Mouse (Mus musculus) embryo, embryonic 9.5 days (tissue): Measurements from ENCODE around the gene Klf3.

Source experiments
- DNase-seq: peaks from one replicate; pipeline ENCODE4 v3.0.0-alpha.2; 2017; ENCODE audit errors: extremely low spot score

The Klf3 gene

DNA sequence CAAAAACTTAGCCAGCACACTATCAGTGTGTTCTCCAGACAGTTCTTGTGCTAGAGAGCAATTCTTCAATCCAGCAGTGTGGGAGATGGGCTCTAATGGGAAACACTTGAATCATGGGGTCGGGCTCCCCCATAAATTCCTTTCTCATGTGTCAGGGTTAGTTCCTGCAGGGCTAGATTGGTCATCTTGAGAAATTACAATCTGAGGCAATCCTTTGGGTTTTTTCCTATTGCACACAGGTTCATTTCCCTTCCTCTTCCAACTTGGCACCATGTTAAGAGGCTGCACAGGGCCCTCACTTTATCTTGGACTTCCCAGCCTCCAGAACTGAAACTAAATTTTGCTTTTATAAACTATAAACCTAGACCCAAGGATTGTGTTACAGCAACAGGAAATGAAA is 31.0 kb downstream of the Klf3 start:
- no peak for DNase-seq

DNA sequence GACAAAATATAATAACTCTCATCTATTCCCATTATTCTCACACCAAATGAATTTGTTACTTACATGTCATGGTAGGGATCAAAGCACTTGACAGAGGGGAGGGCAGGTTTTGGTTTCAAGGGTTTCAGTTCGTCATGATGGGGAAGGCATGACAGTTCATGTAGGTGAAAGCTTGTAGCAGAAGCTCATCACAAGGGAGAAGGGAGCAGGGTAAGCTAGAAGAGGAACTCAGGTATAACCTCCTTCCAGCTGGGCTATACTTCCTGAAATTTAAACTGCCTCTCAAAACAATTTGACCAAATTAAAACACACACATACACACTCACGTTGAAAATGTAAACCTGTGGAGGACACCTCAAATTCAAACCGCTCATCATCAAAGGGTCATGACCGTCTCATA is 32.1 kb downstream of the Klf3 start:
- no peak for DNase-seq

DNA sequence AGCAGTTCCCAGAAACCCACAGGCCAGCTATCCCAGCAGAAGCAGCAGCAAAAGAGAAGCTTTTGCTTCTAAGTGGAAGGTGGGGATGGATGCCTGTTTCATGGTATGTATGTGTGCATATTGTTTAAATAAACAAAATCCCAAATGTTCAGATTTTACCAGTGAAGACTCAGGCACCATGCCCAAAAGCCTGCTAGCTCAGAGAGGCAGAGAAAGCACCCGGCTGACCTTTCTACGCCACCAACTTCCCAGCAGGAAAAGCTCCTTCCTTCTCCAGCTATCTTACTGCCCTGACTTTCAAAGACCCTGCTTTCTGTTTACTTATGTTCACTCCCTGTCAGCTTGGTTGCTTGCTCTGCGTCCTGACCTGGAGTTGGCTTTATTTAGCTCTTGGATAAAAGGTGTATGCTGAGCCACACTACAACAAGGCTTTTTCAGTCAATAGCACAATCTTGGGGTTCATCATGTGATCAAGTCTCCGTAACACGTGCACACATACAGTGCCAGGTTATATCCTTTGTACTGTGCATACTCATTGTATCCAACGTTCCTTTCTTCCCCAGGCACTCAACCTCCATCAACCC is 35.9 kb downstream of the Klf3 start:
- no peak for DNase-seq

DNA sequence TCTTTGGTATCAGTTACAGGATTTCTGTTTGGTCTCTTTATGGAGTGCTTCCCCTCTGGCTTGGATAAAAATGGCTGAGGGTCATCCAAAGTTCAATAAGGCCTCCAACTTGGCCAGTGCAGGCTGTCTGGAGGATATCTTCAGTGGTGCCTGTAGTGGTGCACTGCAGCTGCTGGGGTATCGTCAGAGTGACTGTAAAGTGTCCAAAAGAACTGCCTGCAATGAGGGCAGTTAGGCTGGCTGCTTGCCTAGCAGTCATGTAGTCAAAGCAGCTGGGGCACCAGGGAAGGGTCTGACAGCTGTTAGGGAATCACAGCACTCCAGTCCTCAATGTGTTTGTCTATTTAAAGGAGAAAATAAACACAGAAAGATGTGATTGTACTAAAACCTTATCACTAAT is 36.9 kb downstream of the Klf3 start:
- DNase-seq, result no peak

DNA sequence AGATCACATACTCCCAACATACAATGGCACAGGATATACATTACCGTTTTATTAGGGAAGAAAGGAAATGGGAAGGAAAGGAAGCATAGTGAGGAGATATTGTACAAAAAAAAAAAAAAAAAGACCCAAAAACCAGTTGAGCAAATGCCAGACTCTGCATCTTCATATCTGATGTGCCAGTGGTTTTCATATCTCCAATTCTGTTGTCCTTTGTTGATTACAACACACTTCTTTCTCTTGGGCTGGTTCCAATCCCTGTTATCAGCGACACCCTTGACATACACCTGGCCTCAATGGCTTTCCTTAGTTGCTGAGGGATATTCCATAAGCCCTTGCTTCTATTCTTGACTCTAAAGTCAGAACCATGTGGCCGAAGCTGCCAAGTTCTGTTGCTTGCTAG is 41.4 kb downstream of the Klf3 start:
- no peak for DNase-seq

DNA sequence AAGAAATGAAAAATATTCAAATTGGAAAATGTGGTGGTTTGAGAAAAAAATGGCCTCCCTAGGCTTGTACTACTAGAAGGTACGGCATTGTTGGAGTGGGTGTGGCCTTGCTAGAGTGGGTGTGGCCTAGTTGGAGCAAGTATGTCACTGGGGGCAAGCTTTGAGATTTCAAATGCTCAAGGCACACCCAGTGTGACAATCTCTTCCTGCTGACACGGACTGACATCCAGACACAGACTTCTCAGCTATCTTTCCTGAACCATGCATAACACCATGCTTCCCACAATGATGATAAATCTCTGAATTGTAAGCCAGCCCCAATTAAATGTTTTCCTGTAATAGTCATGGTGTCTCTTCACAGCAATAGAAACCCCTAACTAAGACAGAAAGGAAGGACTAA is 44.1 kb downstream of the Klf3 start:
- DNase-seq, result no peak

DNA sequence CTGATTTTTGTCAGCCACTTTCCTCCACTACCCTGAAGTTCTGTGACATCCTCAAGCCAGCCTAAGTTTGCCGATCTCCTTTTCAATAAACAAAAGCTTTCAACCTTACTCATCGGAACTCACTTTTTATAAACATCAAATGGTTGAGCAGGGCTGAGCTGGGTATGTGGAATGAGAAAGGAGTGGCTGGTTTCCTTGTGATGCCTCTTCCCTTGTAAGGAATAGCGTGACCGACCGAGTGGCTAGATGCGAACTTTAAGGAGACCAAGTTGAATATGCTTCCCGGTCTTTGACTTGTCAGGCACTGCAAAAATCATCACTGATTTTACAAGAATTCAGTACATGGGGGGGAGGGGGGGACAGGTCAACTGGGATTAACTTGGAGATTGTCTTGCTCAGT is 46.7 kb downstream of the Klf3 start:
- DNase-seq, result no peak

DNA sequence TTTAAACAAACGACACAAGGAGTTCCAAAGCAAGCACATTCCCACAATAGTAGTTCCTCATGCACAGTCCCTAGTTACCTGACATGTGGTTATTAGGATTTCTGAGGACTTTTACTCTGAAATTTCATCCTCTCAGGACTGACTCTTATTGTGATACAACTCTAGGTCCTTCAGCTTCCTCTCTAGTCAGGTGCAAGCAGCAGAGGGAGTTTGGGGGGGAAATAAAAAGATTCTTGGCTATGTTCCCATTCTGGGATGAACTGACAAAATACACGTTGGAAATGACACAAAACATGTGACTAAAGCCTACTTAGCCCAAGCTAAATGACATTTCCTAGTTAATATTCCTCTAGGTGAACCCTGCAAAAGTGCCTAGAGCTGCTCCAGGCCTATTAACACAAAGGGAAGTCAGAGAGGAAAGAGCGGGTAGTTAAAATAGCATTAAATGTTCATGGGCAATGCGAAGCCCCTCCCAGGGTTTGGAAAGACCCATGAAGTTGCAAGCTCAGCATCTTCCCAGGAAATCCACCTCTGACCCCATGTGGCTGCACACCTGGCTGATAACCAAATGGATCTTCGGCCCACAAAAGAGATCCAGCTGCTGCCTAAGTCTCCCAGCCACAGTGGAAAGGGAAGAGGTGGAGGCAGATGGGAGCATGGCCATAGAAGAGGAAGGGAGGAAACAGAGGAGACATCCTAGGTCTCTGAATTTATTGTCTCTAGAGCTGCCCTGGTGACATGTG is 49.6 kb downstream of the Klf3 start:
- DNase-seq, result no peak

DNA sequence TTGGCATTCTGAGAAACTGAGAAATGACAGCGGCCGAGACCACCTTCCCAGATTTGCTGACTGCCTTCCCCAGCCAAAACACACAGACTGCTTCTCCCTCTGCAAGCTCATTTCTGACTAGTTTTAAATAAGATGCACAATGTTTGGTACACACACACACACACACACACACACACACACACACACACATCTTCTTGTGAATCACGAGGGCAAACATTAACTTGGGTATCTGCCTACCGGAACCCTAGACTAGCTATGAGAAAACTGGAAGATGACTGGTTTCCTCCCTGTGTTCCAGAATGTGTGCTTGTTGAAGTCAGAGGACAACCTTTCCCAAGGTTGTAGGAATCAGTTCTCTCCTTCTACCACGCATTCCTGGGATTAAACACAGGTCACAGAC is 50.2 kb downstream of the Klf3 start:
- no peak for DNase-seq

DNA sequence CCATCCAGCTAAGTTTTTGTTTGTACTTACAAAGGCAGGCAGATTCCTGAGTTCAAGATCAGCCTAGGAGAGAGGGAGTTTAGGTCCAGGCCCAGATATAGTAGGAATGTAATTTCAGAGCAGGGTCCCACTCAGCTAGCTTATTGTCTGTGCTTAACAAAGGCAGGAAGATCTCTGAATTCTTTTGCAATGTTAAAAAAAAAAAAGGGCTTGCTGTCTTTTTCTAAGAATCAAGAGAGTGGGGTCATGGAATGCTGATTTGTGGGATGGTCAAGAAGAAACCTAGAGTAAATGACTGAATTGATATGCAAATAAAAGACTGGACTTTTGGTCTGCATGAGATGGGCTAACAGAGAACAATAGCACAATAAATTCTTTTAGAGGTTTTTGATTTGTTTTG is 52.0 kb downstream of the Klf3 start:
- no peak for DNase-seq

DNA sequence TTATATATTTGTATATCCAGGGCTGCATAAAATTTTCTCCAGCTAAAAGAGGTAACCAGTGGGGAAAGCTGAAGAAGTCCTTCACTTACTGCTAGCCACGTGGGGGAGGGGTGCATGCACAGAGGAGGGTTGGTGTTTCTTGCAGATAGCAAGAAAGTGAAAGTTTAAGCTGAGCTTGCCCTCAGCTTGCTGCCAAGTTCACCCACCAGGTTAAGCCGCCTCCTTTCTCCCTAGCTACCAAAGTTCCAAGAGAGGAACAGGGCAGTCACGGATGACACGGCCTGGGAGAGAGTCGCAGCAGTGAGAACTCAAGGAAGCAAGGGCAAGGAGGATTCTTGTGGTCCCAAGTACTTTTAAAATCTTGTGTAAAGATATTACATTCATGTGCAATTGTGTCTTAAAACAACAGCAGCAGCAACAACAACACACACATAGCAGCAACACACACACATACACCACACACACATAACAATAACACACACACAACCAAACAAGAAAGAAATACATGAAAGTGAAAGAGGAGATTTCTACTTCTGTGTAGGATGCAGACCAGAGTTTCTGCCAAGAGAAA is 57.8 kb downstream of the Klf3 start:
- DNase-seq, result no peak

DNA sequence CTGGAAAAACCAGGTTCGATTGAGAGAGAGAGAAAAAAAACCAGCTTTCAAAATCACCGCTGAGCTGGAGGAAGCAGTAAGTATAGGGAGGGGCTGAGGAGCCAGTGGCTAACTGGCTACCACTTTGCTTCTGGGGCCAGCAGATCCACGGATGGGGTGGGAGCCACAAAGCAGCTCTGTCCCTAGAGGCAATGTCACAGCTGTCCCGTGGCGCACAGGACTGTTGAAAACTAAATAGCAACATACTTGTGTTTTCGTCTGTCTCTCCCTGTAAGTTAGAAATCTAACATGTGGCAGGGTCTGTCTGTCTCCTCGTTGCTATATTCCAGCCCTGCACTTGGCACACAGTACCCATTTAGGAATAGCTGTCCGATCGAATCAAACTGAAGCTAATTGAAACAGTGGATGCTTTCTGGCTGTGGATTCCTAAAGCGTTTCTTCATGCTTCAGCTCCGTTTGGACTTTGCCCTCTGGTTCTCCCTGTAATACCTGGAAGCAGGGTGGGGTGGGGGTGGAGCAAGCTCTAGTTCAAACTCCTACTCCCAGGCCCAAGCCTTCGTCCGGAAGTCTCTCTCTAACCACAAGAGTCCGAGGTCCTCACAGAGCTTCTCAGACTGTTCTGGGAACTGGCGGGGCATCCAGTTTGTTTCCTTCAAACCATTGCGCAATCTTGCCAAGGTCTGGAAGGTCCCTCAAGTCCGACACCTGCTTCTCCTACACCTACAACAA is 58.4 kb downstream of the Klf3 start:
- no peak for DNase-seq

DNA sequence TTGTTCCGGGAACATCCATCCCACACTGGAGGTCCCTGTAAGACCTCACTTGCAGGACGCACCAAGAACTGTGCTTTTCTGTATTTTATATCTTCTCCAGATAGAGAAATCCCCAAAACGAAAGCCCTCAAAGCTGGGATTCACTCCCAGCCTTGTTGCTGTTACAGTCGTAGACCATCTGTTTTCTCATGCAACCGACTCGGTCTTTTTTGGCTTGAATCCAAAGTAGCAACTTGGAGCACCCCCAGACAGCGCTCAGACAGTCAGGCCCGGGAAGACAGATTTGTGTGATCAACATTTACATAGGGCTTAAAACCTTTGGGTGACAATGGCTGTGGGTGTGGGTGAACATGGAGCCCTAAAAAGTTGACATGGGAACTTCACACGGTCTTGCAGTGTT is 59.1 kb downstream of the Klf3 start:
- no peak for DNase-seq

DNA sequence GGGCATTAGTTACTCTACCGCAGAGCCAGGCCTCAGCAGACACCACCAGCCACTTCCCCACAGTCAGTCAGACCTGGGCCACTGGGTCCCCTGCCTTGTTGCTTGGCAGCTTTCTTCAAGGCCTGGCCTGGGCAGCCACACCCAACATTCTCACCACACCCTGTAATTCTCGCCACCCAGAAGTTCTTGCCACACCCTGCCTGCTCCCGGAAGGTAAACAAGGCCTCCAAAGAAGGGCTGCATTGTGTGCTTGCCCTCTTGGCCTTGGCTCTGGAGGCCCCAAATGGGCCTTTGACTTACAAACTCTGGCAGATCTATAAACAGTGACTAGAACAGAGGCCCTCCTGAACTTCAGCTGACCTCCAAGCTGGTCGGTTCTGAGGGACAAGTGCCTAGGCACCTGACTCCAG is 61.5 kb downstream of the Klf3 start:
- DNase-seq, result no peak

DNA sequence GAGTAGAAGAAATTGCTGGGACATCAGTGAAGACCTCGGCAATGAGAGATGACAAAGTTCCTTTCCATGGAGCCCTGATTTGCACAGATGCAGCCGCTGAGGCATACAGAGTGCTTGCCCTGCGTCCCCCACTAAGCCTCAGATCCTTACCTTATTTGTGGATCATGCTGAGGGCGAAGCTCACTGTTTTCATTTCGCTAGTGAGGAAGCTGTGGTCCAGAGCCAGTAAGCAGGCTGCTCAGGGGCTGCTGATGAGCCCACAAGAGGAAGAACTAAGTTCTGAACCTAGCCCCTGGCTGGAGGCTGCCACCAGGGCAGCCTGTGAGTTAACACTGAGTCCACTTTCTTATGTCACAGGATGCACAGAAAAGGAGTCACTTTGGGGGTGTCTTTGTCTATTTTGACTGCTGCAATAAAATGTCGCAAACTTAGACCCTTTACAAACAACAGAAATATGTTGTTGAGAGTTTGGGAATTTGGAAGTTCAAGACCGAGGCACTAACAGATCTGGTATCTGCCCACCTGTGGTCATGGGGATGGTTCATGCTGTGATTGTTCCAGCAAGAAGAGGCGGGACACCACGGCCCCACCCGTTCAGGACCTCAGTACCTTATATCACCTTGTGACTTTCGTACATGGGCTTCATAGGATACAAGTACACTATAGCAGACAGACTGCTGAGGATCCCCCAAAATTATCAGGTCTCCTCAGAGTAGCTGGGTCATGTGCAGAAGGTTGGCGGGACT is 62.2 kb downstream of the Klf3 start:
- DNase-seq, result no peak

DNA sequence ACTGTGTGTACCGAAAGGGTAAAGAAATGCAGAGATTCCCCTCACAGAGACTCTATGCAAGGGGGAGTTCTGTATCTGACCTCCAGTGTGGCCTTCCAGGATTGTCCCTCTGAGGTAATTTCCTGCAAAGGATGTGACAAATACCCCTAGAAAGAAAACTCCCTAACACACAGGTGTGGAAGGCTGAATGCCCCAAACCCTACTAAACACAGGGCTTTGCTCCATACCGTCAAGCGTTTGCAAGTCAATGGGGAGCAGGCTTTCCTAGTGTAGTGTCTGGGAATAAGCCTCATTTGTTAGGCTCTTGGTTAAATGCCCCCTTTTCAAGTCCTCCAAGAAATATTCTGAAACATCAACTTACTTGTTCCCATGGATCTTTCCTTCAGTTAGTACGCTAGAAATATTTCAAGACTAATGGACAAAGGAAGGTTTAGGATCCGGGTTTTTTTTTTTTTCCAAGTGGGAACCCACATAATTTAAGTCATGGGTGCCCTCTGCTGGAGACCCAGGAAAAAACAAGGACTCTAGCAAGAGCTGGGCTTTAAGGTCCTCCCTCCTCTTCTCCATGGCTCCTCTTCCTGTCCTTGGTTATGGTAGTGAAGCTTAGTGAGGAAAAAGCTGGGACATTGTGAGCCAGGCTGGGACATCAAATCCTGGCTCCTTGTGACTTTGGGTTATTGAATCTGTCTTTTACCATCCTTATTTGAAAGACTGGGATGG is 63.3 kb downstream of the Klf3 start:
- peak; percentile 67 for DNase-seq

DNA sequence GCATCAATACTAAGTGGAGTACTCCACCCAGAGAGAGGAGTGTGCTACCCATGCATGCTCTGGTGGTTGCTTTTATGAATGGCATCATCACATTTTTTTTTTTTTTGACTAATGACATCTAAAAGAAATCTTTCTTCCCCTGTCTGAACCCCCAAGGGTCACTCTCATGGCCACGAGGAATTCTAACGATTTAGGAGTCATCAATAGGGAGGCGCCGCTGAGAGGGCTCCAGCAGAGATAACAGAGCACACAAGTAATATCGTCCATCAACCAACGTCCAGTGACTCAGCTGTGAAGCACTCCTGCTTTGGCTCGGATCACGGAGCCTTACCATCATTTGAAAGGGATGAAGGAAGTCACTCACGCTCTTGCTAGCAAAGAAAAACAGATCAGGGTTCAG is 63.9 kb downstream of the Klf3 start:
- no peak for DNase-seq

DNA sequence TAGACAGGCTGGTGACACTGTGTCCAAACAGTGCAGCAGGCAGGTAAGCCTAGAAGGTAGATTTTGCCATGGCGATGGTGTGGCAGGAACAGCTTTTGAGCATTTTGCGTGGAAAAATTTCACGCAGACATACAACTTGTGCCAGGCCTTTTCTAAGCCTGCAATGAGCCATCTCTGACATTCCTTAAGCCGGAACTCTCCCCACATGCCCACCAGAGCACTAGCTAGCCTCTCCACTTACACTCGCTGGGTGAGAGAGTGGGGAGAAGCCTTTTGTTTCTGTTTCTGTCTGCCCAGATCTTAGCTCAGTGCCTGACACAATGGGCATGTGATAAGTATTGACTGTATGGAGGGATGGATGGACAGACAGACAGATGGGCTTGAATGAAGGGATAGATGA is 64.4 kb downstream of the Klf3 start:
- DNase-seq, result no peak

DNA sequence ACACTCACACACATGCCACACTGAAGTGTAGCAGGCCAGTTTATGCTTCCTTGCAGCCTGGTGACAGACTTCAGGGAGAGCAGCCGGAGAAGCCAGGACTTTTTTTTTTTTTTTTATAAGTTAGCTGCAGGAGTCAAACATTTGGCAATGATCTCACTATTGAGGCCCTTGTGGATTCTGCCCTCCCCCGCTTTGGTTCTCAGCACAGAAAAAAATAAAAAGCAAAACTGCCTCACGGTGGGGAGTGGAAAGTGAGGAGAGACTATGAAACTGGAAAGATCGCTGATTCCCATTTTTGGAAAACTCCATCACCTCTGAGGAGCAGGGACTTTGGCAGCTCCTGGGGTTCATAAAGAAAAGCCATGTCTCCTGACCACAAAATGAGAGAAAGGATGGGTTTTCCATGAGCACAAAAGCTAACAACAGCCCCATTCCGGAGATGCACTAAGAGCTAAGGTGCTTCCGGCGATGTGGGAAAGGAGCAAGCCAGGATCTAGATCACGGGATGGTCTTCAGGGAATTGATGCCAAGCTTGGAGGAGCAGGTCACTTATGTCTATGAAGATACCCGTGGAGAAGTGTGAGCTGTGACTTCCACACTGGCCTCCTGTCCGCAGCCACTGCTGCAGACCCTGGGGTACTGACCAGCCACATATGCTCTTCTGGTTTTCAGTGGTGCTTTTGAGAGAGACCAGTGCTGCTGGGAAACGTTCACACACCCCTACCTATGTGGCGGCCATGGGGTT is 73.1 kb downstream of the Klf3 start:
- DNase-seq, result no peak

DNA sequence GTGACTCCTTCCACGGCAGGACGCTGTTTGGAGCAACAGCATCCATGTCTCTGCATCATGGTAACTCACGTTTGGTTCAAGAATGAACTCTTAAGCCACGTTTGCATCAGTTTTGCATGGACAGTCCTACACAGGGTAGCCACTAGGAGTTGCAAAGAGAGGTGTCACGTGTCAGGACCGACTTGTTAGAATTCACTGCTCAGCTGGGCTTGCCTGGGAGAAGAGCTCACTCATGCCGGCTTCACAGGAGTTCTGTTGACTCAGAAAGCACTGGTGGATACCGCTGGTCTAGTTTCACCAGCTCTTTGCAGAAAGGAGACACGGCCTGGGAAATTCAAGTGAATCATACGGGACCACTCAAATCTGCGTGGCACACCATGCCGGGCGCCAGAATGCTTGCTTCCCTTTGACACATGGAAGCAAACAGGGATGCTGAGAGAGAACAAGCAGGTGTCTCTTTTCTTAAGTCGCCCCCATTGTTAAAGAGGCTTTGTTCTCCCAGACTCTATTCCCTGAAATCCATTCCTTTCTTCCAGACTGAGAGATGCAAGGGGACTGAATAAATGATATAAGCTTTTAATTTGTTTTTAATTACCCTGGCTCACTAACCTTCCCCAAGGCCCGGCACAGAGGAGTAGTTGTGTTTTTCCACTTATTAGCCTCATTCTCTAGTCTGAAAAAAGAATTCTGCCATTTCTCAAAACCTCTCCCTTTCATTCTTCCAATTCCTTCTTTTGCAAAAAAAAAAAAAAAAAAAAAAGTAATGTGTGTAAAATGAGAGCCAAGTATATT is 74.2 kb downstream of the Klf3 start:
- DNase-seq, result peak; percentile 35
